Mouse (Mus musculus) megakaryocyte, embryonic 14.5 days (primary cell): ENCODE data around the gene Hsf5. TPM values are rescaled to one million over a fixed set of nuclear protein-coding genes. Genes with fewer than 3 reads are reported as not detected.

Experiments used
- H3K27me3 ChIP-seq: replicated peaks from 2 replicates; pipeline ENCODE3; 2012; ENCODE audit warnings: inconsistent platforms
- H3K36me3 ChIP-seq: replicated peaks from 2 replicates; pipeline ENCODE3; 2012; ENCODE audit warnings: low read length, inconsistent platforms, mixed read lengths
- H3K4me1 ChIP-seq: 2 replicates; pipeline ENCODE4 v1.6.1; 2012; ENCODE audit warnings: inconsistent platforms
- H3K4me3 ChIP-seq: replicated peaks from 2 replicates; pipeline ENCODE3; 2012; ENCODE audit warnings: moderate library complexity, mild to moderate bottlenecking, inconsistent platforms
- H3K9me3 ChIP-seq: 2 replicates; pipeline ENCODE4 v1.6.1; 2012; ENCODE audit warnings: inconsistent platforms
- FLI1 ChIP-seq: IDR thresholded peaks from 2 replicates; pipeline ENCODE4 v1.6.1; 2012; ENCODE audit warnings: low read length, inconsistent platforms, mixed read lengths
- GATA1 ChIP-seq: IDR thresholded peaks from 3 replicates; pipeline ENCODE4 v1.6.1; 2012; ENCODE audit warnings: mixed read lengths, low read length, inconsistent platforms, borderline replicate concordance
- polyA plus RNA-seq: library from polyadenylated mRNA; stranded (reverse); fragments of >175 nt; gene quantifications from 2 replicates; pipeline ENCODE4 v1.2.3, GENCODE M21; 2012; ENCODE audit warnings: low replicate concordance; ENCODE audit not compliant: insufficient read depth

Gene Hsf5
- polyA plus RNA-seq, 1 experiment = not detected

- Histone ChIP-seq H3K36me3 (peaks cover 21% of the 10 kb centered on the region), H3K4me1 (peaks cover 65% of the 10 kb centered on the region)
These were observed 26.0 kb upstream of the Hsf5 start for GRCm38 (mm10) chr11:87590841-87591525.

DNA sequence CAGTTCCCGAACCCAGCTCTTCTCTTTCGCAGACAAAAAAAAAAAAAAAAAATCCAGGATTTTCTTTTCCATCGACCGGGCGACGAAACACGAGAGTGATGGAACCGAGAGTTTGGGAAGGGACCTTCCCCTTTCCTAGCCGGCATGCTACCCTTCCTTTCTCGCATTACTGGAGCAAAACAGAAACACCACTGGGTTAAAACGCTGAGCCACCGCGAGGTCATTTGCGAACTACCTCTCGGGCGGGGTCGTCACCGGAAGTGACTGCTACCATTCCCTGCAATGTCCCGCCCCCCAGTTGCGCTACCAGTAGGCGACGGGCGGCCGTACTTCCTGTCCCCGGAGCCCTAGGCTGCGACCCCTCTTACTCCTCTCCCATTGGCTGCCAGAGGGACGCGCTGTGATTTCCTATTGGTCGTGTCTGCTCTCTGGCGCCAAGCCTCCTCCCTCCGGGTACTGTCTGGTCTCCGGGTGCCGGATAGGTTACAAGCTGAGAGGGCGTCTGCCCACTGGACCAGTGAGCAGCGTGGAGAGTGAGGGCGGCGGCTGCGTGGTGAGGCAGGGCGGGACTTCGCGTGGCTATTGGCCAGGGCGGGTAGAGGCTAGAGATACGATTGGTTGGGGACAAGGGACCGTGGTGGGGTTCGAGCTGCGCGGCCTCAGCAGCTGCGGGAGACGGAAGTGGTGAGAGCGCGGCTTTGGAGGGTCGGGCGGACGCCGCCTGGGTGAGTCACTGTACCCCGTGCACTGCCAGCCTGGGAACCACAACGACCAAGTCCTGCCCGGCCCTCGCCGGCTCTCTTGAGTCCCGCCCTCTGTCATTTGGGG lies 25.2 kb upstream of the Hsf5 start, which contains the start of gene Mtmr4:
Gene Mtmr4, plus strand, starts transcription at position 637 of the 828 bp plus-strand sequence.
- H3K4me1 ChIP-seq = peaks cover 72% of the 10 kb centered on the region
- peak within 1 kb of the TSS; percentile 95 for H3K4me3 ChIP-seq
- peaks cover 28% of the 10 kb centered on the region for H3K36me3 ChIP-seq
- TF ChIP-seq GATA1 = no peak
- TF ChIP-seq FLI1 = peak; percentile 86
- no peaks in the 10 kb centered on the region for H3K9me3 ChIP-seq
- H3K27me3 ChIP-seq = no peaks in the 10 kb centered on the region

More at GRCm38 (mm10) chr11:87590841-87591525, 26.0 kb upstream of the Hsf5 start:
- Histone ChIP-seq H3K4me3 (peak overlapping the region; percentile 95), H3K27me3 (no peaks in the 10 kb centered on the region), H3K9me3 (no peaks in the 10 kb centered on the region)
- TF ChIP-seq FLI1 (no peak), GATA1 (no peak)

GRCm38 (mm10) chr11:87592354-87592695 lies 24.6 kb upstream of the Hsf5 start:
- peaks cover 78% of the 10 kb centered on the region for H3K4me1 ChIP-seq

DNA sequence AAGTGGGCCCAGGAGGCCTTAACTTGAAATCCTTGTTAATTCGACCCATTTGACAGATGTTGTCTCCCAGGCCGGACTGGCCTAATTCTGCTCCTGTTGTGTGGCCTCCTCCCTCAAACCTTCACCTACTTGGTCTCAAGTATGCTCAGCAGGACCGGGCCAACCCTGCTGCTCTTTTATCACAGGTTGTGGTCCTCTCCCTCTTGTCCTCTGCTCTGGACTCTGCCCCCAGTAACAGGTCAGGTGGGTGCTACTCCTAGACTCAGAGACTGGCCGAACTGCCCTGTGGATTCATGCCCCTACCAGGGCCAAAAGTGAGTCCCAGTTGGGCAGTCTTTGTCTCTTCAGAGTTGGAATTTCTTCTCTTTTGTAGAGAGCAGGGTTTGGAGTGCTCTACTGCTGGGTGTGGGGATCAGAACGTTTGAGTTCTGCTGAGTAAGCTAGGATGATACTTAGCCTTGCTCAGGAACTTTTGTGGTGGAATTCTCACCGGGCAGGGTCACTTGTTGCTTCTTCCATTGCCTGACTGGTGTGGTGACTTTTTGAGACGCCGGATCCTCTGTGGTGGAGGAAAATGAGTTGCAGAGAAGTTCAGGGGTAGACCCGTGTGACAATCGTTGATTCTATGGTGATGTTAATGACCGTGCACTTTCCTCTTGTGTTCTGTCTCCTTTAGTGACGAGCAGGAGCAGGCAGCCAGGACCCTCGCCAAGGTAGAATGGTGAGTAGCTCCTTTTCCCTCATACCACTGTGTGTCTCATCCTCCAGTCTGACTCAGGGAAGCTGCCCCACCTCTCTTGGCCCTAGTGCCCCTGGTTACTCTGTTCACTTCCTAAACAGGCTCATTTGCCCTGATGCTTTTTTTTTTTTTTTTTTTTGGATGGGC lies 24.0 kb upstream of the Hsf5 start:
- H3K27me3 ChIP-seq = no peaks in the 10 kb centered on the region
- H3K4me1 ChIP-seq = peaks cover 81% of the 10 kb centered on the region
- no peaks in the 10 kb centered on the region for H3K9me3 ChIP-seq
- H3K4me3 ChIP-seq = peak overlapping the region; percentile 95
- peaks cover 40% of the 10 kb centered on the region for H3K36me3 ChIP-seq
- TF ChIP-seq FLI1 (no peak), GATA1 (no peak)

More at GRCm38 (mm10) chr11:87592354-87592695, 24.6 kb upstream of the Hsf5 start:
- Histone ChIP-seq H3K9me3 (no peaks in the 10 kb centered on the region), H3K27me3 (no peaks in the 10 kb centered on the region), H3K36me3 (peaks cover 34% of the 10 kb centered on the region), H3K4me3 (peak overlapping the region; percentile 95)
- TF ChIP-seq GATA1 (no peak), FLI1 (no peak)

GRCm38 (mm10) chr11:87595327-87595841 lies 21.6 kb upstream of the Hsf5 start:
- peaks cover 72% of the 10 kb centered on the region for H3K4me1 ChIP-seq
- peaks cover 64% of the 10 kb centered on the region for H3K36me3 ChIP-seq
- no peaks in the 10 kb centered on the region for H3K9me3 ChIP-seq
- peak overlapping the region; percentile 92 for H3K4me3 ChIP-seq
- no peaks in the 10 kb centered on the region for H3K27me3 ChIP-seq
- TF ChIP-seq FLI1 (no peak), GATA1 (no peak)

DNA sequence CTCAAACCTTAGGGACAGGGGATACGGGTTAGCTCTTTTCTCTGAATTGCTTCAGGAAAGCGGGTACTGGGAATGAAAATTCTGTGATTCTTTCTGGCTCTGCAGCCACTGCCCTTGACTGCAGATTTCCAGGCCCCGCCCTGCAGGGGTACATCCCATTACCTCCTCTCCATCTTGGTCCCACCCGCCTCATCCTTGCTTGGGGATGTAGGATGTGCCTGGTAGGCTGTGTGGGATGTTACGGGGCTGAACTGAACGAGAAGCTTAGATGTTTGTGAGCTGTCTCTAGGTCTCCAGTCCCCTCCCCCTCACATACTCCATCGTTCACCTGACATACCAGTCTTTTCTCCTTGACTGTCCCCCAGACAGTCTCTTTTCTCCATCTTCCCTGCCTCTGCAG lies 21.0 kb upstream of the Hsf5 start:
- Histone ChIP-seq H3K27me3 (no peaks in the 10 kb centered on the region), H3K9me3 (no peaks in the 10 kb centered on the region), H3K36me3 (peaks cover 70% of the 10 kb centered on the region), H3K4me3 (peak overlapping the region; percentile 92), H3K4me1 (peaks cover 68% of the 10 kb centered on the region)
- TF ChIP-seq FLI1 (no peak), GATA1 (no peak)

- no peaks in the 10 kb centered on the region for H3K27me3 ChIP-seq
- no peak overlapping the region for H3K4me3 ChIP-seq
- no peaks in the 10 kb centered on the region for H3K9me3 ChIP-seq
- H3K36me3 ChIP-seq = peaks cover 75% of the 10 kb centered on the region
- H3K4me1 ChIP-seq = peaks cover 68% of the 10 kb centered on the region
- TF ChIP-seq FLI1 (no peak), GATA1 (no peak)
These were observed 20.5 kb upstream of the Hsf5 start for GRCm38 (mm10) chr11:87596492-87596891.

GRCm38 (mm10) chr11:87597061-87597460 lies 19.9 kb upstream of the Hsf5 start:
- Histone ChIP-seq H3K4me1 (peaks cover 68% of the 10 kb centered on the region), H3K9me3 (no peaks in the 10 kb centered on the region), H3K36me3 (peaks cover 81% of the 10 kb centered on the region)

DNA sequence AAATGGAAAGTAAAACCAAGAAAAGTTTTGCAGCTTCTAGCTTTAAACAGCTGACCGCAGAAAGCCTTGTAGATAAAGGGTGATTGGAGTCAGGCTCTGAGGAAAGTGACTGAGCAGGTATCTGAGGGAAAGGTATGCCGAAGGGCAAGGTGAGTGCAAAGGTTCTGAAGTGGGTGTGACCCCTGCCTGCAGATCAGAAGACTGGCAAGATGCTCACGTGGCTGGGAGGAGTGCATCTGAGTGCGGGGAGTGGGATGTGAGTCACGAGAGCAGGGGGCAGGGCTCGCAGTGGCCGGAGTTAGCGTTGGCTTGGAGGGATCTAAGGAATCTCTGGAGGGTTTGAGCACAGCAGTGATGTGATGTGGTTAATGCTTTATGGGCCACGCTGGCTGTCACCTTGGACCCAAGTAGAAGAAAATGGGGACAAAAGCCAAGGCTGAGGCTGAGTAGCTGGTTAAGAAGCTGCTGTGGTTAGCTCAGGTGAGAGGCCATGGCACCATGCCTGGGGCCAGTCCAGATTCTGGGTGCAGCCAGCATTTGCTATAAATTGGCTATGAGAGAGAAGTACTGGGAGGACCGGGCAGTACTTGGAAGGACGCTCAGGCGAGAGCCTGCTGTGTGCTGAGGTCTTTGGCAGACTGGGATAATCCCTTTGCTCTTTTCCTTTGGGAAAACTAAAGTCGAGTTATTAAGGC lies 17.4 kb upstream of the Hsf5 start:
- no peak overlapping the region for H3K4me3 ChIP-seq
- H3K4me1 ChIP-seq = peaks cover 47% of the 10 kb centered on the region
- H3K9me3 ChIP-seq = no peaks in the 10 kb centered on the region
- H3K27me3 ChIP-seq = no peaks in the 10 kb centered on the region
- H3K36me3 ChIP-seq = peaks cover 95% of the 10 kb centered on the region
- no peak for TF ChIP-seq FLI1
- TF ChIP-seq GATA1 = no peak

More at GRCm38 (mm10) chr11:87597061-87597460, 19.9 kb upstream of the Hsf5 start:
- TF ChIP-seq GATA1 (no peak), FLI1 (no peak)
- Histone ChIP-seq H3K4me3 (no peak overlapping the region), H3K27me3 (no peaks in the 10 kb centered on the region)
